Mouse (Mus musculus) hindbrain, embryonic 11.5 days (tissue): ENCODE data around the gene Ptpn13. TPM values are rescaled to one million over a fixed set of nuclear protein-coding genes. Genes with fewer than 3 reads are reported as not detected.

ENCODE experiments used
- ATAC-seq: fragments of 200-750 bp; cut with Nextera tagmentation; 2 replicates; pipeline ENCODE4 v1.8.0; 2017; ENCODE audit warnings: mild to moderate bottlenecking, moderate TSS enrichment, moderate library complexity; ENCODE audit not compliant: low FRiP score
- DNase-seq: peaks from one replicate; pipeline ENCODE4 v3.0.0-alpha.2; 2015; ENCODE audit warnings: low spot score
- H3K27ac ChIP-seq: fragments of 300-500 bp; sonication (generic); 2 replicates; pipeline ENCODE4 v1.5.1; 2014; ENCODE audit warnings: mild to moderate bottlenecking, low read depth, low read length
- H3K27me3 ChIP-seq: fragments of 300-500 bp; sonication (generic); 2 replicates; pipeline ENCODE4 v1.6.1; 2014; ENCODE audit warnings: mild to moderate bottlenecking, low read length, moderate library complexity, mixed read lengths; ENCODE audit not compliant: control insufficient read depth, insufficient read depth
- H3K36me3 ChIP-seq: fragments of 300-500 bp; sonication (generic); 2 replicates; pipeline ENCODE4 v1.6.1; 2014; ENCODE audit warnings: mild to moderate bottlenecking, low read length, moderate library complexity, mixed read lengths; ENCODE audit not compliant: control insufficient read depth, insufficient read depth
- H3K4me1 ChIP-seq: fragments of 300-500 bp; sonication (generic); replicated peaks from 2 replicates; pipeline ENCODE4 v1.6.1; 2014; ENCODE audit warnings: low read length, mixed read lengths; ENCODE audit not compliant: control insufficient read depth, insufficient read depth
- H3K4me2 ChIP-seq: fragments of 300-500 bp; sonication (generic); replicated peaks from 2 replicates; pipeline ENCODE4 v1.6.1; 2014; ENCODE audit warnings: mild to moderate bottlenecking, low read depth, low read length
- H3K4me3 ChIP-seq: fragments of 300-500 bp; sonication (generic); 2 replicates; pipeline ENCODE4 v1.5.1; 2014; ENCODE audit warnings: low read depth, low read length
- H3K9ac ChIP-seq: fragments of 300-500 bp; sonication (generic); 2 replicates; pipeline ENCODE4 v1.6.1; 2014; ENCODE audit warnings: low read depth, low read length
- H3K9me3 ChIP-seq: fragments of 300-500 bp; sonication (generic); 2 replicates; pipeline ENCODE4 v1.6.1; 2016; ENCODE audit warnings: low read length; ENCODE audit not compliant: control insufficient read depth
- WGBS: fragments of 180-500 bp; shearing (Covaris S2); extraction: QIAGEN DNeasy Blood & Tissue Kit; methylation state at CpG from one replicate; pipeline ENCODE4 v1.1.7; 2014; 5-methylcytosine and 5-hydroxymethylcytosine counted together
- polyA plus RNA-seq: library from polyadenylated mRNA; unstranded; fragments of >200 nt; fragmentation: Nextera tagmentation; extraction: Ambion mirVana; gene quantifications from 2 replicates; pipeline ENCODE4 v1.2.1, GENCODE M21; 2014

The Ptpn13 gene
- polyA plus RNA-seq, 1 experiment from 2014 or later: 19.3 TPM

DNA sequence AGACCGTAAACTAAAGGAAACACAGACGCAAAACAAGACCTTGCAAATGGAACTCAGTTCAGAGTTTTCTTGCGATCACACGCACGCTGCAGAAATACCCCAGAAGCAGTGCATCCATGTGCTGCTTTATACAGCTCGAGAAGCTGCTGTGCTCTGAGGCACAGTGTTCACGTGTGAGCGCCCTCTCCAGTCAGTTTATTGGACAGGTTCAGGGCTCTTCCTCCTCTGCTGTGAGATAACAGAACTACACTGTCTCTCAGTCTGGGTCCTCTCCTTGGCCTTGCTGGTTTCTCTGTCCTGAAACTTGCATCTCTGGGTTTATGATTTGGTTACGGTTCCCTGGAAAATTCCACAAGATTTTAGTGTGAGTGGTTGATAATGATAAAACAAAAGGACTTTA is 88.2 kb downstream of the Ptpn13 start:
- H3K36me3 ChIP-seq: no peaks in the 10 kb centered on the region
- DNase-seq (no peak), ATAC-seq (no peak)
- no peaks in the 10 kb centered on the region for H3K27me3 ChIP-seq
- H3K9me3 ChIP-seq: no peaks in the 10 kb centered on the region
- H3K4me3 ChIP-seq: no peak overlapping the region
- H3K9ac ChIP-seq: no peak overlapping the region
- 85% methylated on average over 9 of the region's 9 CpGs for WGBS
- no peak overlapping the region for H3K27ac ChIP-seq
- no peaks in the 10 kb centered on the region for H3K4me1 ChIP-seq
- H3K4me2 ChIP-seq: no peak overlapping the region

DNA sequence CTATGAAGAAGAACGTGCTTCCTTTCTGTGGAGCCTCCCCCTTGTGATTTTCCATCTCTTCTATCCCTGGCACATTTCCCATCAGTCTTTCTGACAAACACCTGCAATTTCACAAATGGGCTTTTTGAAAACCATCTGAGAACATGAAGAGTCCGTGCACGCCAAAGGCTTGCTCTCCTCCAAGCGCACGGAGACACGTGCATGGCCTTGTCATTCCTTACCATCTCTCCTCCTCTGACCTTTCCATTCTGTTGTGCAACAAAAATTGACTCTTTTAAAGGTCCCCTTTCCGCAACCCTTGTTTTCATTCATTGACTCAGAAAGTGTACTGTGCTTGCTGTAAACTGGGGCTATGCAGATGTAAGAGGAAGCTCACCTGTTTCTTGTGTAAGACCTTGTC is 89.4 kb downstream of the Ptpn13 start:
- Histone ChIP-seq H3K9me3 (no peaks in the 10 kb centered on the region), H3K4me2 (no peak overlapping the region), H3K4me1 (no peaks in the 10 kb centered on the region), H3K36me3 (no peaks in the 10 kb centered on the region), H3K27ac (no peak overlapping the region), H3K9ac (no peak overlapping the region), H3K27me3 (no peaks in the 10 kb centered on the region), H3K4me3 (no peak overlapping the region)
- DNase-seq (no peak), ATAC-seq (no peak)
- 92% methylated on average over 7 of the region's 7 CpGs for WGBS

GRCm38 (mm10) chr5:103515876-103516275 is 90.9 kb downstream of the Ptpn13 start:
- no peak for ATAC-seq
- Histone ChIP-seq H3K27ac (no peak overlapping the region), H3K27me3 (no peaks in the 10 kb centered on the region), H3K4me2 (no peak overlapping the region), H3K4me3 (no peak overlapping the region), H3K4me1 (no peaks in the 10 kb centered on the region), H3K36me3 (no peaks in the 10 kb centered on the region), H3K9ac (no peak overlapping the region), H3K9me3 (no peaks in the 10 kb centered on the region)
- WGBS: 85% methylated on average over 4 of the region's 4 CpGs
- no peak for DNase-seq

DNA sequence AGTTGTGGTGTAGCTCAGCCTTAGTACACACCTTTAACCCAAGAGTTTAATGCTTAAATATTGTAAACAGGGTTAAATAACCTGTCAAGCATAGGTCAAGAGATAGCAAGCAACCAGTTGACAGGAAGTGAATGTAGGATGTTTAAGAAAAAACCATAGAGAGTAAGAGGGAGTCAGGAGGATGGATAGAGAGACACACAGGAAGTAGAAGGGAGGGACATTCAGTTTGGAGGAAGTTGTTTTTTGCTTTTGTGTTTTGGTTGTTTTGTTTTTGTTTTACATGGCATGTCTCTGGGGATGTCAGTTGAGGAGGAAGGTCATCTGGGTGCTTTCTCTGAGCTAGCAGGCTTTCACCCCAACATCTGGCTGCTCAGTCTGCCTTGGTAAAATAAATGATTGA is 91.6 kb downstream of the Ptpn13 start:
- no peak overlapping the region for H3K4me2 ChIP-seq
- ATAC-seq: no peak
- no peaks in the 10 kb centered on the region for H3K27me3 ChIP-seq
- H3K4me1 ChIP-seq: no peaks in the 10 kb centered on the region
- no peak overlapping the region for H3K27ac ChIP-seq
- H3K36me3 ChIP-seq: no peaks in the 10 kb centered on the region
- H3K4me3 ChIP-seq: no peak overlapping the region
- no peaks in the 10 kb centered on the region for H3K9me3 ChIP-seq
- H3K9ac ChIP-seq: no peak overlapping the region
- no peak for DNase-seq

- no peak for ATAC-seq
- no peak for DNase-seq
- H3K4me1 ChIP-seq: no peaks in the 10 kb centered on the region
These were observed 92.6 kb downstream of the Ptpn13 start for GRCm38 (mm10) chr5:103517641-103518040.

DNA sequence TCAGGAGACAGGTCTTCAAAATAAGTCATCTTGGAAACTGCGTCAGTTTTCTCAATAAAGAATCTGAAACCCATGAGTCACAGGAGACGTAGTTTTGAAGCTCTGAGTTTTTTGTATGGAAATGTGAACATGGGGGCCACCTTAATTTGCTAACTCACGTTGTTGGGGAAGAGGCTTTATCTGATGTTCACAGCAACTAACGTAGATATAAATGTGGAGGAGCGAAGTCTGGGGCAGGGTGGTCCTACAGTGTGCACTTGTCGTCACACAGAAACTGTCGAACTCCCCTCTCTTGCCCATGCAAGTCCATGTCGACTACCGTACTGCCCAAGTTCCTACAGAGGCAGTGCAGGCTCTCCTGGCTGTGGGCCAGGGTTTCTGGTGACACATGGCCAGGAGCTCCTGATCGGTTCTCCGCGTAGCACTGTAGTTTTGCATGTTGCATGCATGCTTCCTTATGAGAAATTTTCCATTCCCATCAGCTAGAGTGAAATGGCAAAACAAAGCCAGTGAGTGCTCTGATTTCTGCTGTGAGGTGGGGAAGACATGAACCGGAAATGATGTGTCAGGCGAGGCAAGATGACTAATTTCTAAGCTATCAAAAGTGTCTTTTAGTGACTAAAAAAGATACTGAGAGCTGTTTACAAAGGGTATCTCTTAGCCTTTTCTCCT is 93.9 kb downstream of the Ptpn13 start:
- Histone ChIP-seq H3K27me3 (no peaks in the 10 kb centered on the region), H3K27ac (no peak overlapping the region), H3K4me3 (no peak overlapping the region), H3K36me3 (no peaks in the 10 kb centered on the region), H3K4me1 (no peaks in the 10 kb centered on the region), H3K4me2 (no peak overlapping the region), H3K9me3 (no peaks in the 10 kb centered on the region), H3K9ac (no peak overlapping the region)
- no peak for ATAC-seq
- DNase-seq: no peak
- 92% methylated on average over 14 of the region's 14 CpGs for WGBS

More at GRCm38 (mm10) chr5:103517641-103518040, 92.6 kb downstream of the Ptpn13 start:
- no peak overlapping the region for H3K4me2 ChIP-seq
- H3K9ac ChIP-seq: no peak overlapping the region
- no peak overlapping the region for H3K27ac ChIP-seq
- no peak overlapping the region for H3K4me3 ChIP-seq
- no peaks in the 10 kb centered on the region for H3K27me3 ChIP-seq
- WGBS: 77% methylated on average over 6 of the region's 6 CpGs
- H3K9me3 ChIP-seq: no peaks in the 10 kb centered on the region
- no peaks in the 10 kb centered on the region for H3K36me3 ChIP-seq

GRCm38 (mm10) chr5:103522371-103522770 is 97.4 kb downstream of the Ptpn13 start:
- WGBS: 51% methylated on average over 3 of the region's 3 CpGs
- peak; percentile 9 for DNase-seq
- Histone ChIP-seq H3K9me3 (no peaks in the 10 kb centered on the region), H3K9ac (no peak overlapping the region), H3K36me3 (no peaks in the 10 kb centered on the region), H3K4me2 (no peak overlapping the region), H3K27ac (no peak overlapping the region), H3K27me3 (no peaks in the 10 kb centered on the region), H3K4me3 (no peak overlapping the region), H3K4me1 (no peaks in the 10 kb centered on the region)
- ATAC-seq: no peak

DNA sequence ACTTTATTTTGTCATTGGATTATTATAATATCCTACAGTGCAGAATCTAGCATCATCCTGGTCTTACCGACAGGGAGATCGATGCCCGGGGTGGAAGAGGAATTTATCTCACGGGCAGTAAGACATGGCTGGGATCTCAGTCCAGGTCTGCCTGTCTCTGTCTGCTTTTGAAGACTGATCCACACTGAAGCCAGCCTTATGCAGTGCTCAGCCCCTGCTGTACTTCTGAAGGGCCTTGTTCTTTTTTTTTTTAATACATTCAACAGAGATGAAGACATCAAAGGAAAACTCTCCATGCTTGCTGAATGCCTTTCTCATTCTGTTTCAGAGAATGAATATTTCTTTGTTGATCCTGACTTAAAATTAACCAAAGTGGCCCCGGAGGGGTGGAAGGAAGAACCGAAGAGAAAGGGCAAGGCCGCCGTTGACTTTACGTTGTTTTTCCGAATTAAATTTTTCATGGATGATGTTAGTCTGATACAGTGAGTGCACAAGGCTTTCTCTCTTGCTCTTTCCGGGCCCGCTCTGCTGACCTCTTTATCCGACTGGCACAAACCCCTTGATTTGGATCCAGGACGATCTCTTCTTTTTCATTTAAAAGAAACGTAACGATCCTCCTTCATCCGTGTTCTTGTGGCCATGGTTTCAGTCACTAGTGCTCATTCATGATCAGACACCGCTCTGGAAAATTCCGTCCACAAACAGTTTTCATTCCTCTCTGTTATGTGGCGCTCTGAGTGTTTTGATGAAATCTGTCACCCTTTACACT is 101.9 kb downstream of the Ptpn13 start:
- H3K9ac ChIP-seq: no peak overlapping the region
- no peak overlapping the region for H3K27ac ChIP-seq
- no peaks in the 10 kb centered on the region for H3K9me3 ChIP-seq
- H3K4me3 ChIP-seq: no peak overlapping the region
- no peak for DNase-seq
- no peaks in the 10 kb centered on the region for H3K27me3 ChIP-seq
- H3K4me2 ChIP-seq: no peak overlapping the region
- no peaks in the 10 kb centered on the region for H3K36me3 ChIP-seq
- 93% methylated on average over 20 of the region's 20 CpGs for WGBS
- H3K4me1 ChIP-seq: no peaks in the 10 kb centered on the region
- ATAC-seq: no peak

DNA sequence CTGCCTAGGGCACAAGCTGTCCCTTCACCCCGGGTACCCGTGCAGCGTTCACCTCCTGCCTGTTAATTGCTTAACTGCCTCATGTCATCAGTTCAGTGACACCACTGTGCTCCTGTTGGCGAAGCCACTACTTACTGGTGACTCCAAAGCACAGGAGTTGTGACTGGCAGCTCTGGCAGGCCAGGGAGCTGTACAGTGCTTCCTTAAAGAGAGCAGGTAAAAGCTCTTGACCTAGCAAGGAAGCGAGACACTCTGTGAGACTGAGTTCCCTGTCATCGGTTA is 102.4 kb downstream of the Ptpn13 start:
- Histone ChIP-seq H3K4me3 (no peak overlapping the region), H3K27me3 (no peaks in the 10 kb centered on the region), H3K9me3 (no peaks in the 10 kb centered on the region), H3K9ac (no peak overlapping the region), H3K36me3 (no peaks in the 10 kb centered on the region), H3K4me2 (no peak overlapping the region), H3K4me1 (no peaks in the 10 kb centered on the region), H3K27ac (no peak overlapping the region)
- ATAC-seq (no peak), DNase-seq (no peak)
- WGBS: 85% methylated on average over 6 of the region's 6 CpGs
